In the genomic region with DNA sequence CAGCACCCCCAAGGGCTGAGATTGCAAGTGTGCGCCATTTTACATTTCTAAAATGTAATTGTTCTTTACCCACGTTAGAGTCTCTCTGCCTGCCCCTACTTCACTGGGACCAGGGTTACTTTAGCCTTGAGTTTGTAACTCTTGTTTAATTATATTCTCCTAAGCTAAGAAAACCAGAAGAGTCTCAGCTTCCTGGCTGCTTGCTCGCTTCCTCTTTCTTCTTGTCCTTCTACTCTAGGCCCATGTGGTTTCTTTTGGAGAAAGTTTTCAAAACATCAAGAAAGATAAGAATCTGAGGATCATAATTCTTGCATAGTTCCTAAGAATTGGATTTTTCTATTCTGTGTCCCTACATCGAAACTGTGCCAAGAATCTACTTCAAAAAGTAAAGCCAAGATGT, we compare ENCODE assay signal across 25 mouse cellular contexts.
DNase-seq lines count a peak whose midpoint lies in the region; ATAC-seq lines count a peak whose summit lies in the region.
"Had no signal": no experiment of that assay in that cellular context is flagged by ENCODE, and none has a peak within 500 bp of the region (broad histone marks: within the 10 kb centered on the region; RNA-seq: fewer than 3 reads in every experiment).

No protein-coding gene starts in this region.

- intact Hi-C loops in heart, postnatal 14 days (cut with DNase I) = no loop called here

- no peaks in the 10 kb centered on the region for H3K27me3 ChIP-seq in heart, embryonic 15.5 days
- peaks cover 65% of the 10 kb centered on the region for H3K27me3 ChIP-seq in hindbrain, embryonic 10.5 days (ENCODE audit: insufficient read depth, poor library complexity, severe bottlenecking)
- H3K27me3 ChIP-seq: CH12.LX; embryonic facial prominence, embryonic 15.5 days; forebrain, embryonic 15.5 days; liver, embryonic 13.5 days had no signal

- no peak overlapping the region for H3K9ac ChIP-seq in heart, embryonic 15.5 days
- H3K9ac ChIP-seq: embryonic facial prominence, embryonic 15.5 days; forebrain, embryonic 15.5 days; hindbrain, embryonic 13.5 days; liver, embryonic 13.5 days; lung, embryonic 14.5 days had no signal

- no peaks in the 10 kb centered on the region for H3K36me3 ChIP-seq in heart, embryonic 15.5 days
- no peaks in the 10 kb centered on the region for H3K36me3 ChIP-seq in hindbrain, embryonic 10.5 days
- H3K36me3 ChIP-seq: embryonic facial prominence, embryonic 15.5 days; forebrain, embryonic 15.5 days; G1E; hindbrain, embryonic 13.5 days; liver, embryonic 13.5 days had no signal

- no peak for DNase-seq in heart, postnatal 14 days
- DNase-seq in kidney, postnatal 14 days = peak; percentile 4
- no peak for DNase-seq in kidney, adult 11 months
- DNase-seq in left cerebral cortex, adult 18-20 months (ENCODE audit: low spot score in 2 of 2) = no peak
- no peak for DNase-seq in hindbrain, embryonic 10.5 days (ENCODE audit: low spot score)
- DNase-seq: cerebellum, adult 11-12 months; cerebellum, postnatal 25 days; embryo, embryonic 11 days; layer of hippocampus, adult 9-11 months; liver, embryonic 13.5 days; lung, embryonic 14.5 days; right cerebral cortex, postnatal 4 days had no signal

- H3K27ac ChIP-seq in heart, embryonic 15.5 days = 0 out of 2 replicates have a peak overlapping the region, but pooled peaks have one; percentile 6
- H3K27ac ChIP-seq in brown adipose tissue, adult 24 weeks (replicated peaks; ENCODE audit: low read depth, low read length) = peak overlapping the region; percentile 31
- H3K27ac ChIP-seq in hindbrain, embryonic 10.5 days = no peak overlapping the region
- H3K27ac ChIP-seq: embryonic facial prominence, embryonic 15.5 days; forebrain, embryonic 15.5 days; hindbrain, embryonic 13.5 days; left cerebral cortex, adult 2 months; liver, embryonic 13.5 days had no signal

- H3K9me3 ChIP-seq in heart, embryonic 15.5 days (replicated peaks) = no peaks in the 10 kb centered on the region
- H3K9me3 ChIP-seq in hindbrain, embryonic 10.5 days = no peaks in the 10 kb centered on the region
- H3K9me3 ChIP-seq: embryonic facial prominence, embryonic 15.5 days; forebrain, embryonic 15.5 days; G1E; hindbrain, embryonic 13.5 days; liver, embryonic 13.5 days had no signal

- no peak for ATAC-seq in heart, embryonic 15.5 days (replicated peaks; ENCODE audit: insufficient number of reproducible peaks, insufficient read depth, low FRiP score, low read depth)
- ATAC-seq in megakaryocyte progenitor cell, adult 5-6 weeks (replicated peaks; ENCODE audit: poor library complexity) = peak; percentile 61; the same call in 1 of the 2 replicates
- ATAC-seq: forebrain, embryonic 15.5 days; midbrain, embryonic 16.5 days; Patski had no signal

- WGBS in heart, embryonic 15.5 days = 70% methylated on average over 4 of the region's 4 CpGs
- 82% methylated on average over 4 of the region's 4 CpGs for WGBS in hindbrain, embryonic 10.5 days

- no peak overlapping the region for H3K4me2 ChIP-seq in heart, embryonic 15.5 days
- H3K4me2 ChIP-seq: embryonic facial prominence, embryonic 15.5 days; forebrain, embryonic 15.5 days; heart, embryonic 11.5 days; hindbrain, embryonic 13.5 days; liver, embryonic 13.5 days; lung, embryonic 14.5 days had no signal

- no peaks in the 10 kb centered on the region for H3K4me1 ChIP-seq in heart, embryonic 15.5 days (replicated peaks)
- no peaks in the 10 kb centered on the region for H3K4me1 ChIP-seq in brown adipose tissue, adult 24 weeks (ENCODE audit: control insufficient read depth, insufficient read depth, insufficient read length, low read length)
- no peaks in the 10 kb centered on the region for H3K4me1 ChIP-seq in hindbrain, embryonic 10.5 days (replicated peaks)
- H3K4me1 ChIP-seq: embryonic facial prominence, embryonic 15.5 days; forebrain, embryonic 15.5 days; hindbrain, embryonic 13.5 days; liver, embryonic 13.5 days had no signal

- H3K4me3 ChIP-seq in heart, embryonic 15.5 days = no peak overlapping the region
- no peak overlapping the region for H3K4me3 ChIP-seq in brown adipose tissue, adult 24 weeks (ENCODE audit: insufficient read depth, low read depth, low read length)
- no peak overlapping the region for H3K4me3 ChIP-seq in hindbrain, embryonic 10.5 days
- H3K4me3 ChIP-seq: embryonic facial prominence, embryonic 15.5 days; forebrain, embryonic 15.5 days; hindbrain, embryonic 13.5 days; left cerebral cortex, adult 2 months; liver, embryonic 13.5 days; myocyte had no signal
